Mouse (Mus musculus) embryonic fibroblast, embryonic 13.5 days (primary cell): ENCODE measurements around the gene Ndufa12. TPM values are rescaled to one million over a fixed set of nuclear protein-coding genes. Genes with fewer than 3 reads are reported as not detected.

Source experiments
- H3K27ac ChIP-seq: 2 replicates; pipeline ENCODE4 v1.5.1; 2012; ENCODE audit warnings: low read length, control low read depth, inconsistent platforms; ENCODE audit not compliant: insufficient read depth
- H3K4me1 ChIP-seq: 2 replicates; pipeline ENCODE4 v1.6.1; 2011; ENCODE audit warnings: low read length; ENCODE audit not compliant: control insufficient read depth, insufficient read depth
- H3K4me3 ChIP-seq: 2 replicates; pipeline ENCODE4 v1.5.1; 2011; ENCODE audit warnings: mild to moderate bottlenecking, control low read depth, low read length; ENCODE audit not compliant: insufficient read depth
- CTCF ChIP-seq: IDR thresholded peaks from 2 replicates; pipeline ENCODE4 v1.5.1; 2011; ENCODE audit warnings: mild to moderate bottlenecking, control low read depth, low read length, moderate library complexity, borderline replicate concordance; ENCODE audit not compliant: insufficient read depth
- POLR2A ChIP-seq: IDR thresholded peaks from 2 replicates; pipeline ENCODE4 v1.6.1; 2011; ENCODE audit warnings: low read depth, mild to moderate bottlenecking, control low read depth, low read length, moderate library complexity
- polyA plus RNA-seq: library from polyadenylated mRNA; stranded (reverse); fragments of >200 nt; gene quantifications from 2 replicates; pipeline ENCODE4 v1.2.4, GENCODE M21; 2011; ENCODE audit warnings: low read depth; ENCODE audit not compliant: missing spikeins, insufficient read length

Gene Ndufa12
- polyA plus RNA-seq, 1 experiment: 170 TPM

- no peak overlapping the region for H3K27ac ChIP-seq
- H3K4me3 ChIP-seq: no peak overlapping the region
- TF ChIP-seq POLR2A: no peak
- no peak for TF ChIP-seq CTCF
- H3K4me1 ChIP-seq: no peaks in the 10 kb centered on the region
Observed at GRCm38 (mm10) chr10:94225026-94225750, 26.7 kb downstream of the Ndufa12 start.

GRCm38 (mm10) chr10:94230172-94230981, 31.9 kb downstream of the Ndufa12 start:
- no peak for TF ChIP-seq CTCF
- TF ChIP-seq POLR2A: no peak
- Histone ChIP-seq H3K4me3 (no peak overlapping the region), H3K27ac (no peak overlapping the region), H3K4me1 (no peaks in the 10 kb centered on the region)

DNA sequence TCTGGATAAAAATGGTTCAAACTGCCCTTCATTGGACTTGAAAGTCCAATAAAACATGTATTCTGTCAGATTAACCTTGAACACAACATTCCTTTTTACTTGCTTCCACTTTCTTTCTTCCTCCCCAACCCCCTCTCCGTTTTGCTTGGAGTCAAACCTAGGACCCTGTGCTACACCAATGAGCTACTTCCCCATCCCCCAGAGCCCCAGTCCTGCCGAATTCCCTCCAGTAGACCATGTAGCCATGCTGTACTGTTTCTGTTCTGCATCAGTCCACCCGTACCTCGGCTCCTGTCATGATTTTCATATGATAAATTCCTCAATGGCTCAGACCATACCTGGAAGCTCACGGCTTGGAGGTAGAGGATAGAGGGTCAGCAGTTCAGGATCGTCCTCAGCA, 32.5 kb downstream of the Ndufa12 start:
- no peak overlapping the region for H3K4me3 ChIP-seq
- no peak overlapping the region for H3K27ac ChIP-seq
- TF ChIP-seq CTCF (no peak), POLR2A (no peak)
- no peaks in the 10 kb centered on the region for H3K4me1 ChIP-seq

GRCm38 (mm10) chr10:94235200-94235599, 36.7 kb downstream of the Ndufa12 start:
- Histone ChIP-seq H3K4me1 (no peaks in the 10 kb centered on the region), H3K4me3 (no peak overlapping the region), H3K27ac (no peak overlapping the region)
- no peak for TF ChIP-seq POLR2A

DNA sequence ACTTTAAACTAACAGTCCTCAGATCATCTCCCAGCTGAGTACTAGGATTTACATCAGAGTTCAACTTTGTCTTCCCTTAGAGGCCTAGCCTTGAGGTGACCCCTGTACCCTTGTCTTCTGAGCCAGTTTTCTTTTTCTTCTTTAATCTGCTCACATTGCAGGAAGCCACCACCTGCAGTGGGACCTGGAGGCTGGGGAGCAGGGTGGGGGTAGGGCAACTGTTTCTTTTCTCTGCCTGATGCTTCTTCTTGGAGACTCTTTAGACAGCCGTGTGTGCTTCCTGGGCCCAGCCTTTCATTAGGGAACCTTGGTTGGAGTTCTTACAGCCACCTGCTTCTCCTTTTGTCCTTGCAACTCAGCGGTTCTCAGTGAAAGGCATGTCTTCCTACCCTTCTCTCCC, 42.8 kb downstream of the Ndufa12 start:
- Histone ChIP-seq H3K27ac (no peak overlapping the region), H3K4me1 (no peaks in the 10 kb centered on the region), H3K4me3 (no peak overlapping the region)
- TF ChIP-seq CTCF: no peak
- no peak for TF ChIP-seq POLR2A

DNA sequence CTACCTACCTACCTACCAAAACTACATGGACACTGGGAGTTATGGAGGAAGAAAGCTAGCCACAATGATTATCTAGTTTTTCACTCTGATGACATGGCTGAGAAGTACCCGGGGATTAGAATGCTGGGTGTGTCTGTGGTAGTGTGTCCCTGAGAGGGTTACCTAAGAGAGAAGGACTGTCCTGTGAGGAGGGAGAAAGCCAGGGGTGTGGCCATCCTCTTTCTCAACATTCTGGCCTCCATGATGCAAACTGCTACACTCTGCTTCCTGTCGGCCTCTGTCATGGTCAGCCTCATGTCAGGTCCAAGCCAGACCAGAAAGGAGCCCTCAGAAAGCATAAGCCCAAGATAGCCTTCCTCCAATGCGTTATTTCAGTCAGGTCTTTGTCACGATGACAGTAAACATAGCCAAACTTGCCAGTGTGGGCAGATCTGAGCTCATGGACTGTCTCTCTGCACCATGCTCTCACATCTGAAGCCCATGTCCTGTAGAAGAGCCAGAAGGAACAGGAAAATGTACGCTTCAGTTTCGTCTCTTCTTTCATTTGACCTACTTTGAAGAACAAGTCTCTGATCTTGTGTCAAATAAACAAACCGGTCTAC, 49.3 kb downstream of the Ndufa12 start:
- no peak overlapping the region for H3K27ac ChIP-seq
- no peaks in the 10 kb centered on the region for H3K4me1 ChIP-seq
- no peak overlapping the region for H3K4me3 ChIP-seq
- TF ChIP-seq POLR2A: no peak
- TF ChIP-seq CTCF: no peak

DNA sequence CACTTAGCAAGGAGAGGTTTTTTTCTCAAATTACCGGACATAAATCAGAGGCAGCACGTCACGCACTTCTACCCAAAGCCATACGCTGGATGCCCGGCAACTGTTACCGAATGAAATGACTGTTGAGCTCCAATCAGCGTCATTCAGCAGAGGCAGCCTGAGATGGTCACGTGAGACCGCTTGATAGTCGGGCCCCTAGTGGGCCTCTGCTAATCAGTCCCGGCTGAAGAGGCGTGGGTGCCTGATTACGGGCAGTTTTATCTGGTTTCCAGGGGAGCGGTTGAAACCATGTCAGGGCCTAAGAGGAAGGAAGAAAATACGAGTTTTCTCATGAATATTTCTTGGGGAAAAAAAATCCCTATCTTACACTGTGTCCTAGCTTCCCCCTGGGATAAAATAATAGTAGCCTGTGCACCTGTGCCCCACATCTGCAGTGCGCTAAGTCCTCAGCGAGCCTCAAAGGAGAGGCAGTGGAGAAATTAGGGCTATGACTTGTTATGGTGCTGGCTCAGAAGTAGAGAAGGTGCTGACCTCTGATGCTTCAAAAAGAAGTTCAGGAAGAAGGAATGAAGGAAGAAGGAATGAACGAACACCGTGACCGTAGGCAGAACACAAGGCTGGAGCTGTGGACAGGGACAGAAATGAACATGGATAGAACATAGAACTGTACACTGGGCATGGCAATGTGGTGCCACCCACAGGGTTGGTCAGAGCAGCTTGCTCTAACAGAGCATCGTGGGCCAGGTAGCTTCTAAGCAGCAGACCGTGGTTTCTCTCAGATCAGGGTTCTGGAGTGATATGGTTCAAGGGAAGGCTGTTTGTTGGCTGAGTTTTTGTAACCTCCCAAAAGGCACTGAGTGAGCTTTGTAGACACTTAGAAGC, 51.3 kb downstream of the Ndufa12 start:
- no peaks in the 10 kb centered on the region for H3K4me1 ChIP-seq
- H3K27ac ChIP-seq: no peak overlapping the region
- no peak overlapping the region for H3K4me3 ChIP-seq
- TF ChIP-seq POLR2A (no peak), CTCF (no peak)

GRCm38 (mm10) chr10:94253260-94253807, 54.8 kb downstream of the Ndufa12 start:
- TF ChIP-seq CTCF (no peak), POLR2A (no peak)
- no peak overlapping the region for H3K27ac ChIP-seq
- H3K4me3 ChIP-seq: no peak overlapping the region
- H3K4me1 ChIP-seq: no peaks in the 10 kb centered on the region

DNA sequence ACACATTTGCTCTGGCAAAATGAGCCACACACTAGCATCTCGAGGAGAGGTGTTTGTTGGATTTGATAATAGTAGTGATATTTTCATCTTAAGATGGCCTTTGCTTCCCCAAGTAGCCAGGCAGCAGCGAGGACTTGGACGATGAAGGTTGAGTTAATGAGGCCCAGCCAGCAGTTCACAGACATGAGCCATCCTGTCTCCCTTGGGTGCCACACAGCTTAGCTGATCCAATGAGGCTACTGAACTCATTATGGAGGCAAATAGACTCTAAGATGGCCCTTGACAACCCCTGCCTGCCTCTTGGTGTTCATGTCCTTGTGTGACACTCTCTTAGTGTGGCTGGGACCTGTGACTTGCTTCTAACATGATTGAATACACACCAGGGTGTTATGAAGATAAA, 56.2 kb downstream of the Ndufa12 start:
- no peak for TF ChIP-seq CTCF
- no peak for TF ChIP-seq POLR2A
- H3K4me3 ChIP-seq: no peak overlapping the region
- H3K4me1 ChIP-seq: no peaks in the 10 kb centered on the region
- H3K27ac ChIP-seq: no peak overlapping the region
